Mouse (Mus musculus) monocyte, adult 59 days (primary cell): Measurements from ENCODE around the gene Dr1. TPM values are rescaled to one million over a fixed set of nuclear protein-coding genes. Genes with fewer than 3 reads are reported as not detected.

Source experiments
- total RNA-seq, 2 experiments: library from RNA; stranded (reverse); gene quantifications; one replicate each; pipeline ENCODE4 v1.2.4; 2023

Dr1 gene
- total RNA-seq, result 10 to 100 TPM; 65.6 to 72.5 TPM

DNA sequence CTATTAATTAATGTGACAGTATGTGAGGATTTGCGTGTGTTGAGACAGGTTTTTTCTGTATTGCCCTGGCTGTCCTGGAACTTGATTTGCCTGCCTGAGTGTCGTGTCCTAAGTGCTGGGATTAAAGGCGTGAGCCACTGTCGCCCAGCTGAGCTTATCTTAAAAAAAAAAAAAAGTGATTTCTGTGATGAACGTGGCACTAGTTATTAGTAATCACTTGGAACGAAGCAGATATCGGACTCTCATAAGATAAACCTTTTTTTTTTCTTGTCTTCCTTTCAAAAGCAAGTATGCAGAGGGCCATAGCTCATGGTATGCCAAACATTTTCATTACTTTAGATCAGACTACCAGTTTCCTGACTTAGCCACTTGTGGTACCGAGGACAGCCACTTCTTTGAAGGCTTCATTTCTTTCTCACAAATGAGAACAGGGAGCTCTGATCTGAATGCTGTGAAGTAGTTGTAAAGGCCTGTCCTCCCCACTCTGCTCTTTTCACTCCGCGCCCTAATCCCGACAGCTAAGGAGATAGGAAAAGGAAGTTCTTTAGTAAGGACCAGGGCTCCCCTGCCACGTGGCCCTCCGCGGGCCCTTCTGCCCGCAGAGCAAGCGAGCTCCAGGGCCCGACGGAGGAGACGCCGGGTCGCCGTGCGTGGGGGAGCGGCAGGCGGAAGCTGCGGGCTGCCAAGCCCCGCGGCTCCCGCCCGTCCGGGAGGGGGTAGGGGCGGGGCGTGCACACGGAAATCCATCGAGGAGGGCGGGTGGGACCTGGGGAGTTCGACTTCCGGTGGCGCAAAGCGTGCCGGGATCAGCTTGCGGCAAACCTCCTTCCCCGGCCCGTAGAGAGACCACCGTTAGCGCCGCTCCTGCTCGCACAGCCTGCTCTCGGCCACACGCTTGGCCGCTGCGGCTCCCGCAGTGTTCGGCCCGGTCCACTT, at the start of gene Dr1:
Gene Dr1, plus strand, starts transcription at position 771 of the 936 bp plus-strand sequence.

DNA sequence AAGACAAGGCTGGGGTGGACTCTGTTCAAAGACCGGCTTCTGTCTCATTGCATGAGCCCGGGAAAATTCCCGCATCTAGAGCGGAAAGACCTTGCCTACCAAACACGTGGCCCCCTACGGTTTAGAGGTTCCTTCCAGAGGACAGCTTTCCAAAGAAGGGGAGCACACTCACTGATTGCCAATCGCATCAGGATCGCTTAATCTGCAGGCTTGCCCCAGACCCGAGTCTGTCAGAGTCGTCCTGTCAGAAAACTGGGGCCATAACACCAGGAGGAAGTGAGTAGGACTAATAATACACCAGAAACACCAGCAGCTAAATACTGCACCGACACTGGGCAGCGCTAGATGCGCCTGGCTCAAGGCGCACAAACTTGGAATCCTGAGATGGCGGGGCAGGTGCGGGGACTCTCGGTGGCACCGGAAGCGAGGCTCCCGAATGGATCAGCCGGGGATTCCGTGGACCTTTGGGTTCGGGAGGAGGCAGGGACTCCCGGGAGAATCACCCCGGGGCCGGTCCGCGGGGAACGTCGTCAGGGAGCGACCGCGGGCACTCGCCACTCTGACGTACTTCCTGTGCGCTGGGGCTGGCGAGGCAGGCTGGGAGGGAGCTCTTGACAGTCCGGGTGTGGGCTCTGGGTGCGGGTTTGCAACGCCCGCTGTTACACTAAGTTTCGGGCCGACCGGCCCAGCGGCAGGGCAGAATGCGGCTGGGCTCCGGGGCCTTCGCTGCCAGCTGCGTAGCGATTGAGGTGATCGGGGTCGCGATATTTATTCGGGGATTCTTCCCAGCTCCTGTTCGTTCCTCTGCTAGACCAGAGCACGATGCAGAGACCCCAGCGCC, 43.7 kb downstream of the Dr1 start, which contains the start of gene Pigg:
Gene Pigg, plus strand, starts transcription at position 386 of the 841 bp plus-strand sequence.

Other genes starting within 250 kb of the Dr1 start
- gene Mtf2, start 203.2 kb upstream of the Dr1 start, total RNA-seq, result 10 to 100 TPM; 33.1 to 36.8 TPM
- gene Tmed5, start 136.3 kb upstream of the Dr1 start, total RNA-seq, result 100 to 1,000 TPM; 105 to 116 TPM
- gene Ccdc18, start 136.0 kb upstream of the Dr1 start, total RNA-seq, result under 1 TPM; 0.39 to 0.86 TPM
- gene Pigg, start 43.7 kb downstream of the Dr1 start, total RNA-seq, result 1 to 10 TPM; 2.3 to 2.9 TPM
- not detected for gene Gm42517, start 99.0 kb downstream of the Dr1 start, total RNA-seq
- gene Pde6b, start 119.5 kb downstream of the Dr1 start, total RNA-seq, result not detected
- 100 to 1,000 TPM in 1 of 2 experiments, 10 to 100 TPM in 1; 64.1 to 125 TPM for gene Atp5k, start 165.6 kb downstream of the Dr1 start, total RNA-seq
- gene Mfsd7a, start 180.0 kb downstream of the Dr1 start, total RNA-seq, result 10 to 100 TPM; 43.1 to 44.4 TPM
- gene Pcgf3, start 192.3 kb downstream of the Dr1 start, total RNA-seq, result 10 to 100 TPM; 20.5 to 25.2 TPM